10 mouse cellular contexts compared by ENCODE assay signal in genomic region chr15:73923438-73923837, GRCm38 (mm10).
A peak's percentile ranks its signal among the peaks of the same experiment; 100 is the strongest.
DNase-seq lines count a peak whose midpoint lies in the region; ATAC-seq and TF ChIP-seq lines count a peak whose summit lies in the region.
"Had no signal": no experiment of that assay in that cellular context is flagged by ENCODE, and none has a peak within 500 bp of the region (broad histone marks: within the 10 kb centered on the region; RNA-seq: fewer than 3 reads in every experiment).

No protein-coding gene starts in this region.

- H3K4me1 ChIP-seq in liver, adult 2 months (ENCODE audit: control insufficient read depth, insufficient read depth, low read length): no peaks in the 10 kb centered on the region
- no peaks in the 10 kb centered on the region for H3K4me1 ChIP-seq in liver, embryonic 11.5 days (replicated peaks; ENCODE audit: control insufficient read depth, insufficient read depth, low read length)
- H3K4me1 ChIP-seq in heart, embryonic 15.5 days (replicated peaks): no peaks in the 10 kb centered on the region; the same call in 1 of the 2 replicates
- H3K4me1 ChIP-seq: limb, embryonic 12.5 days; stomach, embryonic 15.5 days had no signal

- WGBS in liver, adult 2 months: 82% methylated on average over 2 of the region's 2 CpGs
- WGBS in liver, embryonic 11.5 days: 47% methylated on average over 2 of the region's 2 CpGs
- 52% methylated on average over 2 of the region's 2 CpGs for WGBS in heart, embryonic 15.5 days

- peak; percentile 49 for DNase-seq in adrenal gland, postnatal 14 days
- DNase-seq in adrenal gland, adult (ENCODE audit: inconsistent age in 2 of 2, low spot score in 1 of 2): no peak
- no peak for DNase-seq in liver, adult 2 months (ENCODE audit: extremely low read depth, low read depth, low spot score)
- no peak for DNase-seq in liver, embryonic 11.5 days (ENCODE audit: low spot score)

- no peak for TF ChIP-seq POLR2A in liver, adult 2 months (IDR thresholded peaks at IDR 0.05; ENCODE audit: extremely low read depth, insufficient read depth, low read length)

- ATAC-seq in liver, embryonic 11.5 days (replicated peaks; ENCODE audit: low FRiP score): no peak
- ATAC-seq in heart, embryonic 15.5 days (replicated peaks; ENCODE audit: insufficient number of reproducible peaks, insufficient read depth, low FRiP score, low read depth): 0 out of 2 replicates have a peak, but pooled peaks have one; percentile 34
- ATAC-seq in megakaryocyte-erythroid progenitor cell, adult 5-6 weeks (replicated peaks; ENCODE audit: low FRiP score, low TSS enrichment, poor library complexity, severe bottlenecking): 0 out of 2 replicates have a peak, but pooled peaks have one; percentile 17
- no peak for ATAC-seq in inflammation-experienced regulatory T-cells, adult 6 months
- no peak for ATAC-seq in CD4-positive, CD25-positive, alpha-beta regulatory T cell, adult 4 months

- H3K4me2 ChIP-seq in liver, embryonic 11.5 days: no peak overlapping the region
- H3K4me2 ChIP-seq in heart, embryonic 15.5 days: no peak overlapping the region
- H3K4me2 ChIP-seq: limb, embryonic 12.5 days; stomach, embryonic 15.5 days had no signal

- H3K36me3 ChIP-seq in liver, adult 2 months (ENCODE audit: control insufficient read depth, insufficient read depth, low read length): no peaks in the 10 kb centered on the region
- no peaks in the 10 kb centered on the region for H3K36me3 ChIP-seq in liver, embryonic 11.5 days (ENCODE audit: control insufficient read depth, insufficient read depth, low read length)
- no peaks in the 10 kb centered on the region for H3K36me3 ChIP-seq in heart, embryonic 15.5 days
- H3K36me3 ChIP-seq: limb, embryonic 12.5 days; stomach, embryonic 15.5 days had no signal

- peak; percentile 34 for TF ChIP-seq CTCF in liver, adult 2 months (IDR thresholded peaks at IDR 0.05; ENCODE audit: low read depth, low read length)

- no peak overlapping the region for H3K27ac ChIP-seq in liver, adult 2 months (replicated peaks; ENCODE audit: insufficient read depth, low read depth, low read length)
- no peak overlapping the region for H3K27ac ChIP-seq in liver, embryonic 11.5 days (ENCODE audit: low read depth, low read length)
- no peak overlapping the region for H3K27ac ChIP-seq in heart, embryonic 15.5 days
- H3K27ac ChIP-seq: limb, embryonic 12.5 days; stomach, embryonic 15.5 days had no signal

- no peaks in the 10 kb centered on the region for H3K79me2 ChIP-seq in liver, adult 2 months (ENCODE audit: control insufficient read depth, insufficient read depth, low read length)

- H3K4me3 ChIP-seq in liver, adult 2 months (ENCODE audit: insufficient read depth, low read depth, low read length): no peak overlapping the region
- H3K4me3 ChIP-seq in liver, embryonic 11.5 days (ENCODE audit: low read depth, low read length): no peak overlapping the region
- H3K4me3 ChIP-seq in heart, embryonic 15.5 days: no peak overlapping the region
- H3K4me3 ChIP-seq: limb, embryonic 12.5 days; stomach, embryonic 15.5 days had no signal

- no peaks in the 10 kb centered on the region for H3K27me3 ChIP-seq in liver, adult 2 months (ENCODE audit: control insufficient read depth, insufficient read depth, low read length)
- H3K27me3 ChIP-seq in liver, embryonic 11.5 days (replicated peaks; ENCODE audit: control insufficient read depth, insufficient read depth, low read length): 0 out of 2 replicates have a peak, but pooled peaks cover 2% of the 10 kb centered on the region
- no peaks in the 10 kb centered on the region for H3K27me3 ChIP-seq in heart, embryonic 15.5 days
- H3K27me3 ChIP-seq: limb, embryonic 12.5 days; stomach, embryonic 15.5 days had no signal

- H3K9me3 ChIP-seq in liver, embryonic 11.5 days (ENCODE audit: control insufficient read depth, low read length): no peaks in the 10 kb centered on the region
- no peaks in the 10 kb centered on the region for H3K9me3 ChIP-seq in heart, embryonic 15.5 days (replicated peaks)
- H3K9me3 ChIP-seq: limb, embryonic 12.5 days; stomach, embryonic 15.5 days had no signal

- H3K9ac ChIP-seq in liver, adult 2 months (ENCODE audit: low read depth, low read length): no peak overlapping the region
- H3K9ac ChIP-seq in liver, embryonic 11.5 days (ENCODE audit: low read depth, low read length): no peak overlapping the region
- H3K9ac ChIP-seq in heart, embryonic 15.5 days: no peak overlapping the region
- H3K9ac ChIP-seq: limb, embryonic 12.5 days; stomach, embryonic 15.5 days had no signal

Comparison
In these comparisons a context has a peak if more than half of its experiments do, and no peak if none do; other contexts are left out.
1. ATAC-seq: peak in heart, embryonic 15.5 days (single experiment) and megakaryocyte-erythroid progenitor cell, adult 5-6 weeks (single experiment); none in liver, embryonic 11.5 days (single experiment), inflammation-experienced regulatory T-cells, adult 6 months (single experiment) and CD4-positive, CD25-positive, alpha-beta regulatory T cell, adult 4 months (single experiment).